Mouse (Mus musculus): ENCODE results near the gene Gm11983. TPM values are rescaled to one million over a fixed set of nuclear protein-coding genes. Genes with fewer than 3 reads are reported as not detected.
"Not testable (repeated sequence)": the region's sequence is repeated elsewhere in the genome, so short reads cannot be mapped to it uniquely, and the experiment has no call there.

Gene Gm11983
- polyA plus RNA-seq, 2 experiments: not detected

DNA sequence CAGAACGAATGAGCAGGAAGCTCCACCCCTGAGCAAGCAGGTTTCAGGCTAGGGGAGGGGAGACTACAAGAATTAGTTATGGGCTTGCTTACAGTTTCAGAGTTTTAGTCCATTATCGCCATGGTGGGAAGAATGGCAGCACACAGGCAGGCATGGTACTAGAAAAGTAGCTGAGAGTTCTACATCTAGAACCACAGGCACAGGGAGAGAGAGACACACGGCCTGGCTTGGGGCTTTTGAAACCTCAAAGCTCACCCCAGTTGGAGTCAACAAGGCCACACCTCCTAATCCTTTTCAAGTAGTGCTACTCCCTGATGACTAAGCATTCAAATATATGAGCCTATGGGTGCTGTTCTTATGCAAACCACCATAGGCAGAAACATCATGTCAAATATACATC lies 28.1 kb upstream of the Gm11983 start:
- Histone ChIP-seq H3K4me2 (ENCODE audit: low read depth) (no peak overlapping the region), H3K27me3 (ENCODE audit: control insufficient read depth, insufficient read depth, low read length) (no peaks in the 10 kb centered on the region), H3K36me3 (replicated peaks; ENCODE audit: control insufficient read depth, insufficient read depth, low read depth) (no peaks in the 10 kb centered on the region), H3K4me3 (ENCODE audit: insufficient read depth in 1 of 2, low read depth in 2 of 2, low read length in 2 of 2) (no peak overlapping the region), H3K4me1 (replicated peaks; ENCODE audit: control insufficient read depth in 2 of 2, insufficient read depth in 2 of 2, low read length in 1 of 2) (no peaks in the 10 kb centered on the region), H3K9me3 (ENCODE audit: control insufficient read depth, low read length) (no peaks in the 10 kb centered on the region), H3K9ac (replicated peaks) (no peak overlapping the region), H3K27ac (no peak overlapping the region)
- DNase-seq (ENCODE audit: low read depth in 3 of 3, low spot score in 3 of 3): no peak
- TF ChIP-seq EP300 (IDR thresholded peaks at IDR 0.05; ENCODE audit: low read depth) (no peak), CTCF (IDR thresholded peaks at IDR 0.05; ENCODE audit: low read depth) (no peak)
- ATAC-seq (ENCODE audit: insufficient read depth): no peak
- WGBS (ENCODE audit: insufficient replicate concordance): 56% methylated on average over 3 of the region's 3 CpGs

GRCm38 (mm10) chr11:6862185-6862584 lies 24.7 kb upstream of the Gm11983 start:
- Histone ChIP-seq H3K27me3 (ENCODE audit: control insufficient read depth, insufficient read depth, low read length) (no peaks in the 10 kb centered on the region), H3K9ac (replicated peaks) (no peak overlapping the region), H3K9me3 (ENCODE audit: control insufficient read depth, low read length) (no peaks in the 10 kb centered on the region), H3K36me3 (replicated peaks; ENCODE audit: control insufficient read depth, insufficient read depth, low read depth) (no peaks in the 10 kb centered on the region), H3K4me3 (ENCODE audit: insufficient read depth in 1 of 2, low read depth in 2 of 2, low read length in 2 of 2) (no peak overlapping the region), H3K27ac (no peak overlapping the region), H3K4me2 (ENCODE audit: low read depth) (no peak overlapping the region), H3K4me1 (replicated peaks; ENCODE audit: control insufficient read depth in 2 of 2, insufficient read depth in 2 of 2, low read length in 1 of 2) (no peaks in the 10 kb centered on the region)
- TF ChIP-seq EP300 (IDR thresholded peaks at IDR 0.05; ENCODE audit: low read depth) (no peak), CTCF (IDR thresholded peaks at IDR 0.05; ENCODE audit: low read depth) (no peak)
- WGBS (ENCODE audit: insufficient replicate concordance): 46% methylated on average over 3 of the region's 3 CpGs
- ATAC-seq (ENCODE audit: insufficient read depth) (no peak), DNase-seq (ENCODE audit: low read depth in 3 of 3, low spot score in 3 of 3) (no peak)

- Histone ChIP-seq H3K9ac (replicated peaks) (no peak overlapping the region), H3K36me3 (replicated peaks; ENCODE audit: control insufficient read depth, insufficient read depth, low read depth) (no peaks in the 10 kb centered on the region), H3K4me1 (replicated peaks; ENCODE audit: control insufficient read depth in 2 of 2, insufficient read depth in 2 of 2, low read length in 1 of 2) (no peaks in the 10 kb centered on the region), H3K27ac (no peak overlapping the region), H3K4me3 (ENCODE audit: insufficient read depth in 1 of 2, low read depth in 2 of 2, low read length in 2 of 2) (no peak overlapping the region), H3K27me3 (ENCODE audit: control insufficient read depth, insufficient read depth, low read length) (no peaks in the 10 kb centered on the region), H3K4me2 (ENCODE audit: low read depth) (no peak overlapping the region), H3K9me3 (ENCODE audit: control insufficient read depth, low read length) (no peaks in the 10 kb centered on the region)
- TF ChIP-seq EP300 (IDR thresholded peaks at IDR 0.05; ENCODE audit: low read depth) (no peak), CTCF (IDR thresholded peaks at IDR 0.05; ENCODE audit: low read depth) (no peak)
- ATAC-seq (ENCODE audit: insufficient read depth) (no peak), DNase-seq (ENCODE audit: low read depth in 3 of 3, low spot score in 3 of 3) (no peak)
- 37% methylated on average over 11 of the region's 11 CpGs for WGBS (ENCODE audit: insufficient replicate concordance)
Measured at GRCm38 (mm10) chr11:6859898-6860858, 22.7 kb upstream of the Gm11983 start.

DNA sequence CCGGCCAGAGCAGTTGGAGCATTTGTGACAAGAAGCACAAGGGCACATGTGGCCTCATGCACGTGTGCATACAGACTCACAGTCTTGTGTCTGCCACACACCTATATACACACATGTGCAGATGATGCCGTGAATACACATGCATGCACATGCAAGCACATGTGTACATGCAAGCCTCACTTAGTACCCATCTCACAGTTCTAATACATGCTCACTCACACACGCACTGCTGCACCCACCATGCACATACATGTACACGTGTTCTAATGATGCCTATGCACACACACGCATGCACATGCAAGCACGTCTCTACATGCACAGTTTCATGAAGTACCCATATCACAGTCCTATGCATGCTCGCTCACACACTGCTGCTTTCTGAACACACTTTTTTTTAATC lies 21.6 kb upstream of the Gm11983 start:
- H3K4me2 ChIP-seq (ENCODE audit: low read depth): no peak overlapping the region
- DNase-seq (ENCODE audit: low read depth in 3 of 3, low spot score in 3 of 3) (no peak), ATAC-seq (ENCODE audit: insufficient read depth) (no peak)
- no peak overlapping the region for H3K4me3 ChIP-seq (ENCODE audit: insufficient read depth in 1 of 2, low read depth in 2 of 2, low read length in 2 of 2)
- TF ChIP-seq EP300 (IDR thresholded peaks at IDR 0.05; ENCODE audit: low read depth): no peak
- TF ChIP-seq CTCF (IDR thresholded peaks at IDR 0.05; ENCODE audit: low read depth): no peak
- no peaks in the 10 kb centered on the region for H3K9me3 ChIP-seq (ENCODE audit: control insufficient read depth, low read length)
- no peaks in the 10 kb centered on the region for H3K4me1 ChIP-seq (replicated peaks; ENCODE audit: control insufficient read depth in 2 of 2, insufficient read depth in 2 of 2, low read length in 1 of 2)
- no peaks in the 10 kb centered on the region for H3K27me3 ChIP-seq (ENCODE audit: control insufficient read depth, insufficient read depth, low read length)
- 64% methylated on average over 8 of the region's 8 CpGs for WGBS (ENCODE audit: insufficient replicate concordance)
- H3K36me3 ChIP-seq (replicated peaks; ENCODE audit: control insufficient read depth, insufficient read depth, low read depth): no peaks in the 10 kb centered on the region
- H3K27ac ChIP-seq: no peak overlapping the region
- no peak overlapping the region for H3K9ac ChIP-seq (replicated peaks)

GRCm38 (mm10) chr11:6855942-6856341 lies 18.5 kb upstream of the Gm11983 start:
- no peak overlapping the region for H3K4me3 ChIP-seq (ENCODE audit: insufficient read depth in 1 of 2, low read depth in 2 of 2, low read length in 2 of 2)
- DNase-seq (ENCODE audit: low read depth in 3 of 3, low spot score in 3 of 3) (no peak), ATAC-seq (ENCODE audit: insufficient read depth) (no peak)
- no peaks in the 10 kb centered on the region for H3K36me3 ChIP-seq (replicated peaks; ENCODE audit: control insufficient read depth, insufficient read depth, low read depth)
- H3K27me3 ChIP-seq (ENCODE audit: control insufficient read depth, insufficient read depth, low read length): no peaks in the 10 kb centered on the region
- H3K9me3 ChIP-seq (ENCODE audit: control insufficient read depth, low read length): no peaks in the 10 kb centered on the region
- no peaks in the 10 kb centered on the region for H3K4me1 ChIP-seq (replicated peaks; ENCODE audit: control insufficient read depth in 2 of 2, insufficient read depth in 2 of 2, low read length in 1 of 2)
- no peak overlapping the region for H3K9ac ChIP-seq (replicated peaks)
- no peak overlapping the region for H3K4me2 ChIP-seq (ENCODE audit: low read depth)
- WGBS (ENCODE audit: insufficient replicate concordance): 37% methylated on average over 3 of the region's 3 CpGs
- H3K27ac ChIP-seq: no peak overlapping the region
- no peak for TF ChIP-seq EP300 (IDR thresholded peaks at IDR 0.05; ENCODE audit: low read depth)
- TF ChIP-seq CTCF (IDR thresholded peaks at IDR 0.05; ENCODE audit: low read depth): no peak

DNA sequence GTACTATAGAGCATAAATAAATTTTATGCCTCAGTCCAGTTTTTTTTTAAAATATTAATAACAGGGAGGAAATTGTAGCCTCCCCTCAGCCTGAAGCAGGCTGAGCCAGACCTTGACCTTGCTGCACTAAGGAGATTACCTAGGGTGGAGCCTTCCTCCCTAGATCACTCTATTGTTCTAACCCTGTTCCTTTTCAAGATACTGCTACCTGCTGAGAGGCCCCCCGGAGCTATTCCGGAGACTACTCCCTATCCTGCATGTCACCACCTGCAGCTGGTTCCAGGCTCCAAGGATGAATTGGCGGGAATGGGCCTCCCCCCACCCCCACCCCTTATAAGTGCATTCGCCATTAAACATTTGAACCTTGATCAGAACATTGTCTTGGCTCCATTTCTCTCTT lies 15.9 kb upstream of the Gm11983 start:
- WGBS (ENCODE audit: insufficient replicate concordance): 59% methylated on average over 4 of the region's 4 CpGs
- not testable (repeated sequence) for H3K9ac ChIP-seq (replicated peaks); H3K4me1 ChIP-seq (replicated peaks; ENCODE audit: control insufficient read depth in 2 of 2, insufficient read depth in 2 of 2, low read length in 1 of 2); H3K4me3 ChIP-seq (ENCODE audit: insufficient read depth in 1 of 2, low read depth in 2 of 2, low read length in 2 of 2); DNase-seq (ENCODE audit: low read depth in 3 of 3, low spot score in 3 of 3); H3K4me2 ChIP-seq (ENCODE audit: low read depth); ATAC-seq (ENCODE audit: insufficient read depth); H3K27me3 ChIP-seq (ENCODE audit: control insufficient read depth, insufficient read depth, low read length); H3K9me3 ChIP-seq (ENCODE audit: control insufficient read depth, low read length); H3K36me3 ChIP-seq (replicated peaks; ENCODE audit: control insufficient read depth, insufficient read depth, low read depth); H3K27ac ChIP-seq
